Mouse (Mus musculus): ENCODE data around the gene March11. TPM values are rescaled to one million over a fixed set of nuclear protein-coding genes. Genes with fewer than 3 reads are reported as not detected.
A peak's percentile ranks its signal among the peaks of the same experiment; 100 is the strongest.

The March11 gene
- total RNA-seq (2021), result under 1 TPM in 1 of 2 experiments, not detected in 1; 0.33 TPM
- long read RNA-seq, experiment 1, result 0 reads
- long read RNA-seq, experiment 2, result 0 reads

GRCm38 (mm10) chr15:26308629-26309230 lies at the start of gene March11:
TSS of gene March11 (plus strand) at chr15:26309048.
- intact Hi-C loops (cut with DNase I), result no loop called here
- DNase-seq, result peak; percentile 16 to 31

- intact Hi-C loops (cut with DNase I), result no loop called here
These were observed 46.5 kb upstream of the March11 start for GRCm38 (mm10) chr15:26262336-26262735.

GRCm38 (mm10) chr15:26269596-26269995 lies 39.3 kb upstream of the March11 start:
- intact Hi-C loops (cut with DNase I), result no loop called here

More at GRCm38 (mm10) chr15:26262336-26262735, 46.5 kb upstream of the March11 start:
- DNase-seq, result no peak

GRCm38 (mm10) chr15:26276035-26276511 lies 32.8 kb upstream of the March11 start:
- intact Hi-C loops (cut with DNase I), result no loop called here

More at GRCm38 (mm10) chr15:26269596-26269995, 39.3 kb upstream of the March11 start:
- DNase-seq, result no peak

GRCm38 (mm10) chr15:26276608-26277007 lies 32.2 kb upstream of the March11 start:
- intact Hi-C loops (cut with DNase I), result no loop called here
- DNase-seq, result no peak

More at GRCm38 (mm10) chr15:26276035-26276511, 32.8 kb upstream of the March11 start:
- DNase-seq, result no peak

GRCm38 (mm10) chr15:26291871-26292270 lies 17.0 kb upstream of the March11 start:
- intact Hi-C loops (cut with DNase I), result no loop called here
- no peak for DNase-seq

- DNase-seq, result no peak
- intact Hi-C loops (cut with DNase I), result no loop called here
These were observed 16.0 kb upstream of the March11 start for GRCm38 (mm10) chr15:26292811-26293210.

GRCm38 (mm10) chr15:26293215-26293614 lies 15.6 kb upstream of the March11 start:
- intact Hi-C loops (cut with DNase I), result no loop called here
- DNase-seq, result no peak

GRCm38 (mm10) chr15:26298668-26299067 lies 10.2 kb upstream of the March11 start:
- intact Hi-C loops (cut with DNase I), result no loop called here
- no peak for DNase-seq

- peak; percentile 73 to 81 for DNase-seq
These were observed 563 bp downstream of the March11 start for GRCm38 (mm10) chr15:26309291-26309931.

GRCm38 (mm10) chr15:26319866-26320265 lies 11.0 kb downstream of the March11 start:
- intact Hi-C loops (cut with DNase I), result no loop called here
- no peak for DNase-seq

More at GRCm38 (mm10) chr15:26309291-26309931, 563 bp downstream of the March11 start:
- intact Hi-C loops (cut with DNase I), result no loop called here

- DNase-seq, result no peak
- intact Hi-C loops (cut with DNase I), result no loop called here
These were observed 11.6 kb downstream of the March11 start for GRCm38 (mm10) chr15:26320402-26320801.

- DNase-seq, result no peak
- intact Hi-C loops (cut with DNase I), result no loop called here
These were observed 14.0 kb downstream of the March11 start for GRCm38 (mm10) chr15:26322804-26323203.

GRCm38 (mm10) chr15:26327157-26327556 lies 18.3 kb downstream of the March11 start:
- DNase-seq, result peak in 1 of 2 experiments; percentile 33
- intact Hi-C loops (cut with DNase I), result no loop called here

GRCm38 (mm10) chr15:26335791-26336190 lies 26.9 kb downstream of the March11 start:
- intact Hi-C loops (cut with DNase I), result no loop called here
- no peak for DNase-seq

- intact Hi-C loops (cut with DNase I), result no loop called here
These were observed 28.9 kb downstream of the March11 start for GRCm38 (mm10) chr15:26337775-26338174.

GRCm38 (mm10) chr15:26338343-26338742 lies 29.5 kb downstream of the March11 start:
- no peak for DNase-seq
- intact Hi-C loops (cut with DNase I), result no loop called here

More at GRCm38 (mm10) chr15:26337775-26338174, 28.9 kb downstream of the March11 start:
- DNase-seq, result no peak

- DNase-seq, result no peak
- intact Hi-C loops (cut with DNase I), result no loop called here
These were observed 31.6 kb downstream of the March11 start for GRCm38 (mm10) chr15:26340490-26340889.

- intact Hi-C loops (cut with DNase I), result no loop called here
- no peak for DNase-seq
These were observed 32.1 kb downstream of the March11 start for GRCm38 (mm10) chr15:26340966-26341365.

GRCm38 (mm10) chr15:26344329-26344728 lies 35.5 kb downstream of the March11 start:
- intact Hi-C loops (cut with DNase I), result no loop called here

GRCm38 (mm10) chr15:26353656-26354055 lies 44.8 kb downstream of the March11 start:
- DNase-seq, result no peak
- intact Hi-C loops (cut with DNase I), result no loop called here

More at GRCm38 (mm10) chr15:26344329-26344728, 35.5 kb downstream of the March11 start:
- no peak for DNase-seq

- DNase-seq, result no peak
- intact Hi-C loops (cut with DNase I), result no loop called here
These were observed 56.5 kb downstream of the March11 start for GRCm38 (mm10) chr15:26365344-26365743.
